Mouse (Mus musculus): ENCODE measurements around the gene Tas2r138. TPM values are rescaled to one million over a fixed set of nuclear protein-coding genes. Genes with fewer than 3 reads are reported as not detected.
"Not testable (repeated sequence)": the region's sequence is repeated elsewhere in the genome, so short reads cannot be mapped to it uniquely, and the experiment has no call there.

The Tas2r138 gene
- polyA plus RNA-seq, 1 experiment, result not detected

DNA sequence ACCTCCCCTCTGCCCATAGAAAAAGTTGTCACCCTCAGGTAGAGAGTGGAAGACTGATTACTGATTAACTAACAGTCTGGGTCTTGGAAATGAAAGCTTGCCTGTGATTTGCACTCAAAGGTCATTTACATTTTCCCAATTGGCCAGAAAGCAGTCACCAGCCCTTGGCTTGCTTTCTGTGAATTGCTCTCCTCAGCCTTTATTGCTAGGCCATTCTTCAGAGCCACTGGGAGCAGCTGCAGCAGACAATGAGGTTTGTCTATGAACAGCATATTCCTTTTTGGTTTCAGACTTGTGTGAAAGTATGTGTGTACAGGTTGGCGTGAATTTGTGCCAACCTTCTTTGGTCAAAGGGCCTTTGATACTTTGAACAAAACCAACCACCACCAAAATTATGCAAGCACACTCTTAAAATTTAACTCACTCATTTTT is 21.5 kb upstream of the Tas2r138 start:
- Histone ChIP-seq H3K36me3 (ENCODE audit: control insufficient read depth, insufficient read depth, low read length) (no peaks in the 10 kb centered on the region), H3K27me3 (ENCODE audit: control insufficient read depth, insufficient read depth, low read length) (no peaks in the 10 kb centered on the region), H3K4me3 (ENCODE audit: control insufficient read depth, low read depth, low read length) (no peak overlapping the region), H3K27ac (ENCODE audit: control insufficient read depth, insufficient read depth, low read depth, low read length) (no peak overlapping the region), H3K4me1 (ENCODE audit: control insufficient read depth, insufficient read depth, low read length) (no peaks in the 10 kb centered on the region)
- TF ChIP-seq CTCF (IDR thresholded peaks at IDR 0.05; ENCODE audit: control insufficient read depth, insufficient read depth, insufficient replicate concordance, low read depth, low read length) (no peak), POLR2A (IDR thresholded peaks at IDR 0.05; ENCODE audit: control insufficient read depth, low read depth, low read length) (no peak)

DNA sequence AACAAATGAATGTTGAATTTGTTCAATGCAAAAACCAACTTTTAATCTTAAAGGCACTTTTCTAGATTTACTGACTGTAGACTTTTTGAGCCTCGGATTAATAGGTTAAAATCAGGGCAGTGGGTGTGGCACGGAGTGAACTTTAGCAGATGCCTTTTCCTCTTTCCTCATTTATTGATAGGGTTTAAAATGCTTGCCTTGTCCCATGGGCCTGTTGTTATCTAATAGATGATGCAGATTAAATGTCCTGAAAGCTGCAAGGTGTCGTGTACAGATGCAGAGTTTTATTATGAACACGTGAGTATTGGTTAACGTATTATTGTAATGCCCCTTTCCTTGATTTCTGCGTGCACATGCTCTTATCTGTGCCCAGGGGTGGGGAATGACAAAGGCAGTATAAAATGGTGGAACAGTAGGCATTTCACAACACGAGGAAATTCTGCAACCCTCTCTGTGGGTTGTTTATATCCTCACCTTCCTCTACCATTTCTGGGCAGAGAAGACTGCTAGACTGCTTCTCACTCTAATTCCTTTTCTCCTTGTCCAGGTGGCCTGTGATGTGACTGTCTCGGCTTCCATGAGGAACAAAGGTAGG is 15.4 kb upstream of the Tas2r138 start, which contains the start of gene Mgam:
Mgam (plus strand) TSS at position 426 of the 595 bp plus-strand sequence.
- Histone ChIP-seq H3K4me3 (ENCODE audit: control insufficient read depth, low read depth, low read length) (no peak within 1 kb of the TSS), H3K36me3 (ENCODE audit: control insufficient read depth, insufficient read depth, low read length) (no peaks in the 10 kb centered on the region)
- TF ChIP-seq CTCF (IDR thresholded peaks at IDR 0.05; ENCODE audit: control insufficient read depth, insufficient read depth, insufficient replicate concordance, low read depth, low read length) (no peak), POLR2A (IDR thresholded peaks at IDR 0.05; ENCODE audit: control insufficient read depth, low read depth, low read length) (no peak)

DNA sequence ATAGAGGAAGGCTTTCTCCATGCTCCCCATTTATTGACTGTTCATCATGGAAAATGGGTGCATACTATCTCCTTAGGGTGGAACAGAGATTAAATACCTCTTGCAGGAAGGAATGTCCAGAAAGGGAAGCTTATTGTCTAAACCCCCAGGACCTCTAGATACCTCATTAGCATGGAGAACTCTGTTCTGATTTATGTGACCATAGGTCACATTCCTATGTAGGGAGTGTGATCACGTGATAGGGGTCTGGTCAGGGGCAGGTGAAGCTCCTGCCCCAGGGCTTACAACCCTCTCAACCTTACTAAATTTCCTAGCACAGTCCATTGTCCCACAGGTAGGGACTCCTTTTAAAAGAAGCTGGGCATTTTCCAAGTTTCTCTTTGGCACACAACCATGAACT is 13.0 kb upstream of the Tas2r138 start:
- no peaks in the 10 kb centered on the region for H3K27me3 ChIP-seq (ENCODE audit: control insufficient read depth, insufficient read depth, low read length)
- no peaks in the 10 kb centered on the region for H3K4me1 ChIP-seq (ENCODE audit: control insufficient read depth, insufficient read depth, low read length)
- no peaks in the 10 kb centered on the region for H3K36me3 ChIP-seq (ENCODE audit: control insufficient read depth, insufficient read depth, low read length)
- H3K27ac ChIP-seq (ENCODE audit: control insufficient read depth, insufficient read depth, low read depth, low read length), result no peak overlapping the region
- H3K4me3 ChIP-seq (ENCODE audit: control insufficient read depth, low read depth, low read length), result no peak overlapping the region
- no peak for TF ChIP-seq CTCF (IDR thresholded peaks at IDR 0.05; ENCODE audit: control insufficient read depth, insufficient read depth, insufficient replicate concordance, low read depth, low read length)
- no peak for TF ChIP-seq POLR2A (IDR thresholded peaks at IDR 0.05; ENCODE audit: control insufficient read depth, low read depth, low read length)

More for the DNA sequence above, 15.4 kb upstream of the Tas2r138 start, which contains the start of gene Mgam:
- H3K27me3 ChIP-seq (ENCODE audit: control insufficient read depth, insufficient read depth, low read length), result no peaks in the 10 kb centered on the region
- no peaks in the 10 kb centered on the region for H3K4me1 ChIP-seq (ENCODE audit: control insufficient read depth, insufficient read depth, low read length)
- H3K27ac ChIP-seq (ENCODE audit: control insufficient read depth, insufficient read depth, low read depth, low read length), result no peak within 1 kb of the TSS

- no peak overlapping the region for H3K27ac ChIP-seq (ENCODE audit: control insufficient read depth, insufficient read depth, low read depth, low read length)
- no peaks in the 10 kb centered on the region for H3K4me1 ChIP-seq (ENCODE audit: control insufficient read depth, insufficient read depth, low read length)
- H3K36me3 ChIP-seq (ENCODE audit: control insufficient read depth, insufficient read depth, low read length), result no peaks in the 10 kb centered on the region
- H3K4me3 ChIP-seq (ENCODE audit: control insufficient read depth, low read depth, low read length), result no peak overlapping the region
- peak; percentile 22; the same call in 1 of the 2 replicates for TF ChIP-seq CTCF (IDR thresholded peaks at IDR 0.05; ENCODE audit: control insufficient read depth, insufficient read depth, insufficient replicate concordance, low read depth, low read length)
- no peak for TF ChIP-seq POLR2A (IDR thresholded peaks at IDR 0.05; ENCODE audit: control insufficient read depth, low read depth, low read length)
- H3K27me3 ChIP-seq (ENCODE audit: control insufficient read depth, insufficient read depth, low read length), result no peaks in the 10 kb centered on the region
Observed at GRCm38 (mm10) chr6:40617965-40618364, 4.9 kb upstream of the Tas2r138 start.

DNA sequence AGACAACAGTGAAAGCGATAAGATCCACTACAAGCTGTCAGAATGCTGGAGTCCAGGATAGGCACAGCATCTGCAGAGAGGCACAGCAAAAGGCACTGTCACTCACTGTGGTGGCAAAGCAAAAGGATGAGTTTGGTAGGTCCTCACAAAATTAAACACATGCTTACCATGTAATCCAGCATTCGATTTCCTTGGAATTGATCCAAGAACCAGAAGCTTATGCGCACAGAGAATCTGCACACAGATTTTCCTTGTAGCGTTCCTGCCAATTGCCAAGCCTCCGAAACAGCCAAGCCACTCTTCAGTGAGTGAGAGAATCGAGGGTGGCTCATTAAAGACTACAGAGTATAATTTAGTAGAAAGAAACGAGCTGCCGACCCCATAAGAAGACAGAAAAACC is 2.9 kb downstream of the Tas2r138 start:
- TF ChIP-seq CTCF (IDR thresholded peaks at IDR 0.05; ENCODE audit: control insufficient read depth, insufficient read depth, insufficient replicate concordance, low read depth, low read length) (no peak), POLR2A (IDR thresholded peaks at IDR 0.05; ENCODE audit: control insufficient read depth, low read depth, low read length) (no peak)
- Histone ChIP-seq H3K36me3 (ENCODE audit: control insufficient read depth, insufficient read depth, low read length) (no peaks in the 10 kb centered on the region), H3K27ac (ENCODE audit: control insufficient read depth, insufficient read depth, low read depth, low read length) (no peak overlapping the region), H3K4me3 (ENCODE audit: control insufficient read depth, low read depth, low read length) (no peak overlapping the region), H3K4me1 (ENCODE audit: control insufficient read depth, insufficient read depth, low read length) (no peaks in the 10 kb centered on the region), H3K27me3 (ENCODE audit: control insufficient read depth, insufficient read depth, low read length) (no peaks in the 10 kb centered on the region)

DNA sequence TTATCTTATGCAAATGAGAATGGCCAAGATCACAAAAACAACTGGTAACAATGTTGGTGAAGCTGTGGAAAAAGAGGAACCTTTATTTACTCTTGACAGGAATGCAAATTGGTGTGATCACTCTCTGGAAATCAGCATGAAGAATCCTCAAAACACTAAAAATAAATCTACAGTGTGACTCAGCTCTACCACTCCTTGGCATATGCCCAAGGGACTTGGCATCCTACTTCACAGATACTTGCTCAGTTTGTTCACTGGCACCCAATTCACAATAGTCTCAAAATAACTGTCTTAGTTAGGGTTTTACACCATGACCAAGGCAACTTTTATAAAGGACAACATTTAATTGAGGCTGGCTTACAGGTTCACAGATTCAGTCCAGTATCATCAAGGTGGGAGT is 5.7 kb downstream of the Tas2r138 start:
- Histone ChIP-seq H3K4me1 (ENCODE audit: control insufficient read depth, insufficient read depth, low read length) (no peaks in the 10 kb centered on the region), H3K27me3 (ENCODE audit: control insufficient read depth, insufficient read depth, low read length) (no peaks in the 10 kb centered on the region), H3K36me3 (ENCODE audit: control insufficient read depth, insufficient read depth, low read length) (no peaks in the 10 kb centered on the region), H3K4me3 (ENCODE audit: control insufficient read depth, low read depth, low read length) (no peak overlapping the region), H3K27ac (ENCODE audit: control insufficient read depth, insufficient read depth, low read depth, low read length) (no peak overlapping the region)
- TF ChIP-seq POLR2A (IDR thresholded peaks at IDR 0.05; ENCODE audit: control insufficient read depth, low read depth, low read length) (no peak), CTCF (IDR thresholded peaks at IDR 0.05; ENCODE audit: control insufficient read depth, insufficient read depth, insufficient replicate concordance, low read depth, low read length) (no peak)

DNA sequence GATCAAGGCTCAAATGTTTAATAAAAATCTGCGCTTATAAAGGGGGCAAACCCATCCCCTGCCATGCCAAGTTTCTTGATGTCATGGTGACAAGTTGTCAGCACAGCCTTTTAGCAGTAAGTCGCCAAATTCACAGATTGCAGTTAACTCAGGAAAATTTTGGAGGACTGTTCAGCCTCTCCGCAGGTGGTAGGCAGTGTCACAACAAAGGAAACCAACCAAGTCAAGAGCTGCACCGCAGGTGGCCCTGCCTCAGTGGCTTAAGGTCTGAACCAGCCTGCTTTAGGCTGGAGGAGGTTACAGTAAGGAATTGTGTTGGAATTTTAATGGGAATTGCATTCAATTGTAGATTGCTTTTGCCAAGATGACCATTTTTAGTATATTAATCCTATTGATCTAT is 14.6 kb downstream of the Tas2r138 start:
- not testable (repeated sequence) for H3K4me1 ChIP-seq (ENCODE audit: control insufficient read depth, insufficient read depth, low read length); H3K27me3 ChIP-seq (ENCODE audit: control insufficient read depth, insufficient read depth, low read length); H3K27ac ChIP-seq (ENCODE audit: control insufficient read depth, insufficient read depth, low read depth, low read length); H3K36me3 ChIP-seq (ENCODE audit: control insufficient read depth, insufficient read depth, low read length); H3K4me3 ChIP-seq (ENCODE audit: control insufficient read depth, low read depth, low read length)

Data from testis, adult 2 months (tissue).